Mouse (Mus musculus) left cerebral cortex, adult 18-20 months (tissue): ENCODE measurements around the gene Cd3eap. TPM values are rescaled to one million over a fixed set of nuclear protein-coding genes. Genes with fewer than 3 reads are reported as not detected.
A peak's percentile ranks its signal among the peaks of the same experiment; 100 is the strongest.

Source experiments
- DNase-seq, 2 experiments: peaks; one replicate each; pipeline ENCODE4 v3.0.0; 2021 to 2022; ENCODE audit warnings: low spot score in 2 of 2, mixed read lengths in 1 of 2
- total RNA-seq, 2 experiments: library from RNA; stranded (reverse); gene quantifications; 2 replicates each; pipeline ENCODE4 v1.2.3; 2021

The Cd3eap gene
- total RNA-seq, 2 experiments from 2014 or later: 17.1 to 18.1 TPM

GRCm38 (mm10) chr7:19363881-19364280 is 4.6 kb upstream of the Cd3eap start:
- peak; percentile 67 to 72 for DNase-seq

GRCm38 (mm10) chr7:19362276-19362675 is 3.0 kb upstream of the Cd3eap start:
- DNase-seq: no peak

GRCm38 (mm10) chr7:19361720-19362119 is 2.4 kb upstream of the Cd3eap start:
- DNase-seq: peak; percentile 72 to 81

- DNase-seq: peak; percentile 89 to 92
Observed at GRCm38 (mm10) chr7:19360944-19361343, 1.7 kb upstream of the Cd3eap start.

GRCm38 (mm10) chr7:19359892-19360641 is 784 bp upstream of the Cd3eap start:
- peak; percentile 67 to 70 for DNase-seq

GRCm38 (mm10) chr7:19358634-19359033 is 649 bp downstream of the Cd3eap start:
- no peak for DNase-seq

GRCm38 (mm10) chr7:19357381-19358375 is 1.6 kb downstream of the Cd3eap start:
- no peak for DNase-seq

GRCm38 (mm10) chr7:19356311-19356710 is 3.0 kb downstream of the Cd3eap start:
- no peak for DNase-seq

- no peak for DNase-seq
Observed at GRCm38 (mm10) chr7:19354991-19355390, 4.3 kb downstream of the Cd3eap start.

- DNase-seq: no peak
Observed at GRCm38 (mm10) chr7:19350221-19350620, 9.1 kb downstream of the Cd3eap start.

GRCm38 (mm10) chr7:19349188-19349915 is 9.9 kb downstream of the Cd3eap start:
- no peak for DNase-seq

GRCm38 (mm10) chr7:19344938-19345471 is 14.3 kb downstream of the Cd3eap start:
- peak; percentile 94 to 95 for DNase-seq

GRCm38 (mm10) chr7:19344237-19344847 is 14.9 kb downstream of the Cd3eap start, which contains the start of gene Ercc1:
Gene Ercc1 (plus strand): TSS chr7:19344778.
- DNase-seq: peak in 1 of 2 experiments; percentile 43

- peak; percentile 70 to 77 for DNase-seq
Observed at GRCm38 (mm10) chr7:19343210-19343808, 16.0 kb downstream of the Cd3eap start.

GRCm38 (mm10) chr7:19342481-19343027 is 16.7 kb downstream of the Cd3eap start:
- DNase-seq: peak; percentile 91 to 93

GRCm38 (mm10) chr7:19341761-19342409 is 17.4 kb downstream of the Cd3eap start:
- peak; percentile 52 to 58 for DNase-seq

- DNase-seq: no peak
Observed at GRCm38 (mm10) chr7:19341250-19341649, 18.0 kb downstream of the Cd3eap start.

- DNase-seq: no peak
Observed at GRCm38 (mm10) chr7:19338596-19338995, 20.7 kb downstream of the Cd3eap start.

- no peak for DNase-seq
Observed at GRCm38 (mm10) chr7:19338060-19338459, 21.2 kb downstream of the Cd3eap start.
